Mouse (Mus musculus) layer of hippocampus, postnatal 36 days (tissue): ENCODE measurements at regions not wholly inside any gene's neighbourhood (a gene's known extent, or its start where the extent isn't known, plus 50 kb on each side); places are given as distances from the start of the nearest gene placed in this dataset.
"Not testable (repeated sequence)": the region's sequence is repeated elsewhere in the genome, so short reads cannot be mapped to it uniquely, and the experiment has no call there.

Source experiments
- DNase-seq, 2 experiments: peaks; one replicate each; pipeline ENCODE4 v3.0.0; 2022

- DNase-seq = no peak
These were observed 536.4 kb downstream of the Fam19a2 start for GRCm38 (mm10) chr10:123800067-123800691.

- DNase-seq = no peak
These were observed 537.1 kb downstream of the Fam19a2 start for GRCm38 (mm10) chr10:123800692-123801528.

GRCm38 (mm10) chr10:123810882-123811281 lies 547.1 kb downstream of the Fam19a2 start:
- no peak for DNase-seq

- no peak for DNase-seq
These were observed 549.3 kb downstream of the Fam19a2 start for GRCm38 (mm10) chr10:123813142-123813541.

- peak; percentile 26 to 29 for DNase-seq
These were observed 576.4 kb downstream of the Fam19a2 start for GRCm38 (mm10) chr10:123840061-123840751.

- no peak for DNase-seq
These were observed 578.3 kb downstream of the Fam19a2 start for GRCm38 (mm10) chr10:123842141-123842540.

GRCm38 (mm10) chr10:123843604-123844003 lies 579.8 kb downstream of the Fam19a2 start:
- DNase-seq = no peak

- DNase-seq = no peak
These were observed 582.8 kb downstream of the Fam19a2 start for GRCm38 (mm10) chr10:123846631-123847030.

GRCm38 (mm10) chr10:123848564-123848963 lies 584.8 kb downstream of the Fam19a2 start:
- DNase-seq = no peak

GRCm38 (mm10) chr10:123875459-123875858 lies 611.7 kb downstream of the Fam19a2 start:
- DNase-seq = no peak

GRCm38 (mm10) chr10:123875882-123876281 lies 612.1 kb downstream of the Fam19a2 start:
- DNase-seq = no peak

GRCm38 (mm10) chr10:123888681-123889172 lies 624.9 kb downstream of the Fam19a2 start:
- DNase-seq = no peak

GRCm38 (mm10) chr10:123919054-123919453 lies 655.3 kb downstream of the Fam19a2 start:
- no peak for DNase-seq

- DNase-seq = no peak
These were observed 666.2 kb downstream of the Fam19a2 start for GRCm38 (mm10) chr10:123929955-123930354.

- not testable (repeated sequence) for DNase-seq
These were observed 674.9 kb downstream of the Fam19a2 start for GRCm38 (mm10) chr10:123938732-123939131.
